Mouse (Mus musculus): ENCODE results near the gene Insc.

DNA sequence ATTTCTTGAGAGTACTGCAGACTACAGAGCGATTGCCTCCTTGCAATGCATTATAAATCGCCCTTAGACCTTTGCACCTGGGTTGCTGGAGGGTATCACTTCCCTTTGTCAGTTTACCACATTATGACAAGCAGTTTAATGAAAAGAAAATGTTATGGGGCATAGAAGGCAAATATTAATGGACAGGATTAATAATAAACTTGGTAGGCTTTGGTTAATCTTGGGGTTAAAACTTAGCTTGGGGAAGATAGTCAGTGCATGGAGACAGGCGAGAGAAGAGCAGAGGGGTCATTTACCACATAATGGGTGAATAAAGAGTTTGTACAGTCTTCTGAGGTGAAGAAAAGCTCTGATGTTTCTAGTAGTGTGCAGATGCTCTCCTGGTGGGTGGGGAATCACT is 39.8 kb downstream of the Insc start:
- TF ChIP-seq POLR2A (IDR thresholded peaks at IDR 0.05; ENCODE audit: insufficient read depth, low read depth, low read length) (no peak), CTCF (IDR thresholded peaks at IDR 0.05; ENCODE audit: insufficient read depth, low read depth, low read length) (no peak)

Measured in olfactory bulb, adult 2 months (tissue).